Mouse (Mus musculus) frontal cortex, postnatal 25 days (tissue): ENCODE results near the gene Nadk.
"Not testable (repeated sequence)": the region's sequence is repeated elsewhere in the genome, so short reads cannot be mapped to it uniquely, and the experiment has no call there.

ENCODE experiments used
- DNase-seq, 2 experiments: peaks; one replicate each; pipeline ENCODE4 v3.0.0; 2022; ENCODE audit warnings: low spot score in 2 of 2

Gene Nadk

DNA sequence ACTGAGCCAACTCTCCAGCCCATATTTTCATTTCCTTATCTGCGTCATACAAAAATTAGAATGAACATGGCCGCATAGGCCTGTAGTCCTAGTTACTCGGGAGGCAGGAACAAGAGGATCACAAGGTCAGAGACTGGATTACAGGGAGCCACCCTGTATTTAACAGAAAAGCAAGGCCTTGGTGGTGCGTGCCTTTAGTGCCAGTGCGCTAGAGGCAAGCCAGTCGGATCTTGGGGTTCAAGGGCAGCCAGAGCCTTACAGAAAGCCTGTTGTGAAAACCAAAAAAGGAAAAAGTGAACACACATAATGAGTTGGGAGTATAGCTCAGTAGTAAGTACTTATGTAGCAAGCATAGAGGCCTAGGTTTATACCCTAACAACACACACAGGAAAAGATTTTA lies 7.6 kb downstream of the Nadk start:
- DNase-seq, result no peak

- DNase-seq, result not testable (repeated sequence)
Measured at GRCm38 (mm10) chr4:155570315-155570714, 8.1 kb downstream of the Nadk start.

GRCm38 (mm10) chr4:155571442-155571841 lies 9.3 kb downstream of the Nadk start:
- DNase-seq, result no peak

DNA sequence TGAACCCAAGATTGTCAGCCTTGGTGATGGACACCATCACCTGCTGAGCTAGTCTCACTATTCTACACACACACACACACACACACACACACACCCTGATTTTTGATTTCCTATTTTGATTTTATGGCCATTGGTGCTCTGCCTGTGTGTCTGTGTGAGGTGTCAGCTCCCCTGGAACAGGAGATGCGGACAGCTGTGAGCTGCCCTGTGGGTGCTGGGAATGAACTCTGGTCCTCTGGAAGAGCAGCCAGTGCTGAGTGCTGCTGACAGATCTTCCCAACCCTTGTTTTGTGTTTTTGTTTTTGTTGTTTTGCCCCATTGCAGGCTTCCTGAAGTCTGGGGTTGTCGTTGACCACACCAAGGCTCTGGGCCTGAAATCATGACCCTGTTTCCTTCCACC lies 11.0 kb downstream of the Nadk start:
- no peak for DNase-seq

DNA sequence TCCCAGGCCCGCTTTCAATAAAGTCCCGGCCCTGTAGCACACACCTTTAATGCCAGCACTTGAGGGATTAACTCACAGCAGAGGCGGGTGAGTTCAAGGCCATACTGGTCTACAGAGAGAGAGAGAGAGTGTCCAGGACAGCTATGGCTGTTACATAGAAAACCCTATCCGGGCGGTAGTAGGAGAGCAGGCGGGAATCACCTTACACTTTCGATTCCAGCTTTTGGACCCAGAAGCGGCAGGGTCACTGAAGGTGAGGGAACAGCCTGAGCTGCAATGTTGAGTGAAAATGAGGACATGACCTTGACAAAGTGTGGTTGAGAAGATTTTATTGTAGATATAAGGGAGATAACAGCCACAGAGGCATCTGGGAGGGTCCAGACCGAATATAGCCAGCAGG lies 11.7 kb downstream of the Nadk start:
- DNase-seq, result no peak

DNA sequence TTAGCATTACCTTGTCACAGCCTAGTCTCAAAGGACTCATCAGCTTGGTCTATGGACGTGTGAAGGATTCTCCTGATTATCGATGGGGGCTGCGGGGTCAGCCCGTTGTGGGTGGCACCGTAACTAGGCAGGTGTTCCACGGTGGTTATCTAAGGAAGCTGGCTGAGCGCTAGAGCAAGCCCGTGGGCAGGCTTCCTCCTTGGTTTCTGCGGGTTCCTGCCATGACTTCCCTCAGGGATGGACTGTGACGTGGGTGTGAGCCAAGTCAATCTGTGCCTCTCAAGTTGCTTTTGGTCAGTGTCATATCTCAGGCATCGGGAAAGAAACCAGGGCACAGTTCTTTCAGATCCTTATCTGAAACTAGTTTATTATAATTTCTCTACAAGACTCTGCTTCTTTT lies 12.8 kb downstream of the Nadk start:
- no peak for DNase-seq

- no peak for DNase-seq
Measured at GRCm38 (mm10) chr4:155575521-155575920, 13.3 kb downstream of the Nadk start.

GRCm38 (mm10) chr4:155577132-155577531 lies 15.0 kb downstream of the Nadk start:
- no peak for DNase-seq

- no peak for DNase-seq
Measured at GRCm38 (mm10) chr4:155577741-155578140, 15.6 kb downstream of the Nadk start.

DNA sequence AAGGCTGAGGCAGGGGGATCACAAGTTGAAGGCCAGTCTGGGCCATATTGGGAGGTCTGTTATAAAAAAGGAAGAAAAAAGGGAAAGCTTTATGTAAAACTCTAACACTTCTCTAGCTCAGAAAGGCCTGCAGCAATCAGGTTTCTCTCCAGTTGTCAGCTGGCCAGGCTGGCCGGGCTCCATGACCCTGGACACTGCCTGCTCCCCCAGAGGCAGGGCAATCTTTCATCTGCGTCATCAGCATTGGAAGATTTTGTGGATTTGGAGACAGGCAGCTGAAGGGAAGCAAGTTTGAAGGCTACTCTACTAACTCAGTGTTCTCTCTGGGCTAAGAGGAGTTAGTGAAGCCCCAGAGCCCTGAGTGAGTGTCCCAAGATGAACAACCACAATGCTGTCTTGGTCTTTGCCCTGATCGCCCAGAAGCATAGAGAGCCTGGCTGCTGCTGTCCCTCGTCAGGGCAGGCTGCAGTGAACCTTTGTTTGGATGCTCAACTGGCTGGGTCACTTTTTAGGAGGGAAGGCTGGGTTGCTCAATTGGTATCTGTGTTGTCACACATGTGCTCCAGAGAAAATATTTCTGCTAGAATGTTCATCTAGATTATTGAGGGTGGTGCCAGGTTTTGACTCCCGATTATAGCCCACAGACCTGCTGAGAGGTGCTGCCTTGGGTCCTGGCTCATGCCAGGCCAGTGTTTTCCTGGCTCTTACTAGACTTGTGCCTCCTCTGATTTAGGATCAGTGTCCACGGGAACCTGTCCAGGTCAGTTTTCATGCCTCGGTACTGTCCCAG lies 16.4 kb downstream of the Nadk start:
- DNase-seq, result no peak

- peak in 1 of 2 experiments; percentile 39 for DNase-seq
Measured at GRCm38 (mm10) chr4:155580420-155580819, 18.2 kb downstream of the Nadk start.

- DNase-seq, result no peak
Measured at GRCm38 (mm10) chr4:155582279-155582905, 20.2 kb downstream of the Nadk start.

GRCm38 (mm10) chr4:155589356-155589755 lies 27.2 kb downstream of the Nadk start:
- no peak for DNase-seq

DNA sequence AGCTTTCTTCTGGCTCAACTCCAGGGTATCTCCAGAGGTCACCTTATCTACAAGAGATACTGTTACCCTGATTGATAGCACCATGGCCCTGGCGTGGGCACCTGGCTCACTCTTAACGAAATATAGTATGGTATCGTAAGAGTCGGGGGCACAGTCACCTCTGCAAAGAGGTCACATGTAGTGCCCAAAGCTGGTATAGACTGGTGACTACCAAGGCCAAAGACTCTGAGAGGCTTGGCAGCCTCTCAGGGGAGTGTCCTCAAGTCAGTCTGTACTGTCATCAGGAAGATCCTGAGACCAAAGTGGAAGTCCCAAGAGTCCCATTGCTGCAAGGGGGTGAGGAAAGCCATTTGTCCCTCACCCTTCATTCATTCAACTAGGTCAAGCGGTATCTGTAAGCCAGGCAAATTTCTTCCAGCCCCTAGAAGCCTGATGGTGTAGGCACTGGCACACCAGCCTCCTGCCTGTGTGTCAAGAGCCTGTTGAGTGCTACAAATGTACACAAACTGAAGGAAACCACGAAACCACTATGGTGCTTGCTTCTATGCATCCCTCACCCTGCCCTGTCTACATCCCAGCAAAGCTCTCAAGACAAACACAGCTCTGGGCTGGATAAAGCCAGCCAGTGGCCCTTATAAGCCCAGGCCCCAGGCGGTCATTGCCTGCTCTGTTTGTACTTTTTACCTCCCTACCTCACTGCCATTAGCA lies 29.0 kb downstream of the Nadk start:
- DNase-seq, result no peak

DNA sequence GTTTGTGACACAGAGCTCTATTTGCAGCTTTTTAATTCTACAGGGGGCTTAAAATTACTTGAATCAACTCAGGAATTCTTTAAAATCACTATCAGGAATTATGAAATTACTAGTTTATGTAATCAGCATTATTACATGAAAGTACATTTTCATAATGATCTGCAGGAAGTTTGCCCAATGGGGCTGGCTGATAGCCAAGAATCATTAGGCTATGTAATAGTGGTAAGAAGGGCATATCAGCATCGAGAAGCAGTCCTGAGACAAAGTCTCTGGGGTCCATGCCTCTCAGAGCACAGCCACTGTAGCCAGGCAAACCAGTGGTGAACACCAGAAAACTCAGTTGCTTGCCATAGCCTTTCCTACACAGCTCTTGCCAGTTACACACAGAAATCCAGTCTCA lies 31.6 kb downstream of the Nadk start:
- no peak for DNase-seq

DNA sequence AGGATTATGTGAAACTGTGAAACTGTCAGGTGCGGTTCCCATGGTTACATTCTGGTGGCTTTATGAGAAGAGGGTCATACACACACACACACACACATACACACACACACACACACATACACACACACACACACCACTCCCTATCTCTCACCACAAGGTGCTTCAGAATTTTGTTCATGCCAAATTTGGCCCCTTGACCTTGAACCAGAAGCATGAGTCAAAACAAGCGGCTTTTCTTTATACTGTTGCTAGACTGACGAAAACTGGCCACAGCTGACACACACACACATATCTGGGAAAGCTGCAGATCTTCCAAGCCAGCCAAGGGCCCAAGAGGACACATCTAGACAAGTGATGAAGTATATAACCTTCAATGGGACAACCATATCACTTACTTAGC lies 33.6 kb downstream of the Nadk start:
- no peak for DNase-seq

GRCm38 (mm10) chr4:155596606-155597005 lies 34.4 kb downstream of the Nadk start:
- no peak for DNase-seq

GRCm38 (mm10) chr4:155598536-155598935 lies 36.4 kb downstream of the Nadk start:
- no peak for DNase-seq

DNA sequence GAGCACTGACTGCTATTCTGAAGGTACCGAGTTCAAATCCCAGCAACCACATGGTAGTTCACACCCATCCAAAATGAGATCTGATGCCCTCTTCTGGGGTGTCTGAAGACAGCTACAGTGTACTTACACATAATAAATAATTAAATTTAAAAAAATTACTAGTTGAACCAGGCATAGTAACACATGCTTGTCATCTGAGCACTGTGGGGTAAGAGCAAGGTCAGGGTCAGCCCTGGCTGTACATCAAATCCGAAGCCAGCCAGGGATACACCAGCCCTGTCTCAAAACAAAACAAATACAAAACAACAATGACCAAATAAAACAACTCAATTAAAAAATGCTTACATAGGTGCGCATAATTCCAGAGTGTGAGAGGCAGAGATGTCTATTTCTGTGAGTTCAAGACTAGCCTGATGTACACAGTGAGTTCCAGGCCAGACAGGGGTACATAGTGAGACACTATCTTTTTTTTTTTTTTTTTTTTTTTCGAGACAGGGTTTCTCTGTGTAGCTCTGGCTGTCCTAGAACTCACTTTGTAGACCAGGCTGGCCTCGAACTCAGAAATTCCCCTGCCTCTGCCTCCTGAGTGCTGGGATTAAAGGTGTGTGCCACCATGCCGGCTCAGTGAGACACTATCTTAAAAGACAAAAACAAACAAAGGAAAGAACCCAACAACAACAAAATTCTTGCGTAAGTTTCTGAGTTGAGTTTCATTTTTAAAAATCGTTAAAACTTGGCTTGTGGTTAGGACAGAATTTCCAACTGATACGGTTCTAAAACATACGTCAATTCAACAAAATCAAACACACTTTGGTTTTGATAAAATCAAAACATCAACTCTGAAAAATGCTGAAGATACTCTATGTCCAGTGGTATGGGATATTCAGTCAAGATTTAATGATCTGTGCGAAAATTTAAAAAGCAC lies 38.0 kb downstream of the Nadk start:
- DNase-seq, result no peak

DNA sequence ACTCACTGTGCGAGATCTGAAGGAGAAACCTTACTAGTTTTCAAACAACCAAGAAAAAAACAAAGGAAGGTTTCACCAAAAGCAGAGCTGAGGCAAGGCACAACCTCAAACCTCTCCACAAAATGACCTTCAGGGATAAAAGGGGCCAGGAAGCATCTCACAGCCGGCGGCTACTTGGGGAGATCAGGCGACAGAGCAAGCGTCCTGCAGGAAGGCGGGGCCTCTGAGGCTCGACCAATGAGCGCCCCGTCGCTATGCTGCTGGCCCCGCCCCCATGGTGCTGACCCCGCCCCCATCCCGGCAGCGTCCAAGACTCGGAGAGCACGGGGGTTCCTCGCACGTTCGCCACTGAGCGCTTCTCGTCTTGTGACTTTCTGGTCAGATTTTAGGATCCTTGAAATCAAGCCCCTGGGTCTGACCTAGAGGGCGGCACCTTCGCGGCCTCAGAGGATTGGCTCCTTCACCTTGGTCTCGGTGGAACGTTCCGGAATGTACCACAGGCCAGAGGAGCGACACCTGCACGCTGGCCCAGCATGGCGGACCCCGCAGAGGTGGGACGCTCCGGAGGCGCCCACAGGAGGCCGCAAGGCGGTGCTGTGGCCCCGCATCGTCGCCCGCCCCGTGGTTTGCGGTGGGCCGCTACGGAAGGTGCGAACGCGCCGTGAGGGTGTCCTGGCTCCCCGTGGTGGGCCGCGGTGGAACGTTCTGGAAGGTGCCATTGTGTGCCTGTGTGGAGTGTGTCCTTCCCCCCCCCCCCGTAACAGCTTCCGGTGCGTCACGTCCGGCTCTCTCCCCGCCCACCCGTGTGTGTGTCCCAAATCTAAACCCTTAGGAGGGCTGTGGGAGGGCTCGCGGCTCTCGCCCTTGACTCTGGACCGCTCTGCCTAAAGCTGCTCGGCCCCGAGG lies 39.2 kb downstream of the Nadk start, which contains the start of gene Slc35e2:
Slc35e2 (plus strand) TSS at position 326 of the 906 bp plus-strand sequence.
- DNase-seq, result peak; percentile 92 to 96
